Mouse (Mus musculus) neural tube, embryonic 11.5 days (tissue): ENCODE measurements at regions not wholly inside any gene's neighbourhood (a gene's known extent, or its start where the extent isn't known, plus 50 kb on each side); places are given as distances from the start of the nearest gene placed in this dataset.

ENCODE experiments used
- ATAC-seq: fragments of 200-750 bp; cut with Nextera tagmentation; 2 replicates; pipeline ENCODE4 v1.8.0; 2017; ENCODE audit warnings: moderate number of reproducible peaks, mild to moderate bottlenecking, moderate TSS enrichment, moderate library complexity; ENCODE audit not compliant: insufficient read depth, low FRiP score, low TSS enrichment
- DNase-seq: peaks from one replicate; pipeline ENCODE4 v3.0.0-alpha.2; 2015; ENCODE audit warnings: low spot score
- H3K27ac ChIP-seq: fragments of 300-500 bp; sonication (generic); 2 replicates; pipeline ENCODE4 v1.5.1; 2014; ENCODE audit warnings: low read depth, mild to moderate bottlenecking, low read length
- H3K27me3 ChIP-seq: fragments of 300-500 bp; sonication (generic); 2 replicates; pipeline ENCODE4 v1.6.1; 2014; ENCODE audit warnings: mild to moderate bottlenecking, low read length, mixed read lengths; ENCODE audit not compliant: control insufficient read depth, insufficient read depth
- H3K36me3 ChIP-seq: fragments of 300-500 bp; sonication (generic); 2 replicates; pipeline ENCODE4 v1.6.1; 2014; ENCODE audit warnings: mild to moderate bottlenecking, low read length, moderate library complexity, mixed read lengths; ENCODE audit not compliant: control insufficient read depth, insufficient read depth
- H3K4me1 ChIP-seq: fragments of 300-500 bp; sonication (generic); 2 replicates; pipeline ENCODE4 v1.6.1; 2014; ENCODE audit warnings: low read length, mixed read lengths; ENCODE audit not compliant: control insufficient read depth, insufficient read depth
- H3K4me2 ChIP-seq: fragments of 300-500 bp; sonication (generic); 2 replicates; pipeline ENCODE4 v1.6.1; 2014; ENCODE audit warnings: low read depth, mild to moderate bottlenecking, moderate library complexity
- H3K4me3 ChIP-seq: fragments of 300-500 bp; sonication (generic); 2 replicates; pipeline ENCODE4 v1.5.1; 2014; ENCODE audit warnings: low read depth, low read length
- H3K9ac ChIP-seq: fragments of 300-500 bp; sonication (generic); 2 replicates; pipeline ENCODE4 v1.6.1; 2014; ENCODE audit warnings: mild to moderate bottlenecking, low read length
- H3K9me3 ChIP-seq: fragments of 300-500 bp; sonication (generic); 2 replicates; pipeline ENCODE4 v1.6.1; 2016; ENCODE audit warnings: low read length; ENCODE audit not compliant: control insufficient read depth
- WGBS: fragments of 180-500 bp; shearing (Covaris S2); extraction: QIAGEN DNeasy Blood & Tissue Kit; methylation state at CpG from one replicate; pipeline ENCODE4 v1.1.7; 2014; 5-methylcytosine and 5-hydroxymethylcytosine counted together

DNA sequence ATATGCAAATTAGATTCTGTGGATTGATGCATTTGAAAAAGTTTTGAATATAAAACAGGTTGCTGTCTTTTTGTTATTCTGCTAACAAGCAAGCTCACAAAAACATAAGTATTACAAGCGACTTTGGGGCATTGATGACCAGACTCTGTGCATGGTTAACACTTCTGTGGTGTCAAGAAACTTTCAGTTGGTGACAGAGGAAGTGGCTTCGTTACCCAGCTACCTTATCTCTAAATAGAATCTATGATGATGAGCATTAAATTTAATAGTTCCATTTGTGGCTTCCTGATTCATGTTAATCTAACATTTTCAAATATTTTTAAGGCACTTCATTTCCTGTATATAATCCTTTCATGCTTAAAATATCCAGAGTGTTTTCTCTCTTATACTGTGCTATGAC is 100.8 kb downstream of the Tm2d1 start:
- Histone ChIP-seq H3K4me2 (no peak overlapping the region), H3K9me3 (no peaks in the 10 kb centered on the region), H3K27me3 (no peaks in the 10 kb centered on the region), H3K4me3 (no peak overlapping the region), H3K36me3 (no peaks in the 10 kb centered on the region), H3K9ac (no peak overlapping the region), H3K4me1 (no peaks in the 10 kb centered on the region), H3K27ac (no peak overlapping the region)
- 75% methylated on average over 2 of the region's 2 CpGs for WGBS
- no peak for ATAC-seq
- DNase-seq = no peak

DNA sequence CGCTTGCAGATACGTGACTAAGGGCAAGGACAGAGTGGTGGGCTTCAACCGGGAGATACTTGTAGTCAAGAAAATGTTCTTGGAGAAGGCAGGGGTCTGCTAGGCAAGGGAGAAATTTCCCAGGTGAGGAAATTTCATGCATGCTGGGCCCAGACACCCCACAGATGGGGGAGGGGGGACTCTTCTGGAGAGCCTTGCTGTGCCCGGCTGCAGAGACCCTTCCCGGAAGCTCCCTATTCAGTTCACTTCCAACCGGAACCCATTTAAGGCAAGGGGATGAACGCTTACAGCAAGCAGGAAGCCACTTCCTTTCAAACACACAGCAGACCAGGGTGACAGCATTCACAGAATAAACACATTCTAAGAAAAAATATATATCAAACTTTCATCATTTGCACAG is 124.8 kb downstream of the Tm2d1 start:
- H3K4me3 ChIP-seq = no peak overlapping the region
- DNase-seq = no peak
- no peaks in the 10 kb centered on the region for H3K9me3 ChIP-seq
- H3K27ac ChIP-seq = no peak overlapping the region
- H3K4me1 ChIP-seq = no peaks in the 10 kb centered on the region
- no peak overlapping the region for H3K9ac ChIP-seq
- H3K4me2 ChIP-seq = no peak overlapping the region
- WGBS = 89% methylated on average over 7 of the region's 7 CpGs
- ATAC-seq = no peak
- H3K27me3 ChIP-seq = no peaks in the 10 kb centered on the region
- H3K36me3 ChIP-seq = no peaks in the 10 kb centered on the region

- DNase-seq (no peak), ATAC-seq (no peak)
- H3K27me3 ChIP-seq = no peaks in the 10 kb centered on the region
- no peaks in the 10 kb centered on the region for H3K4me1 ChIP-seq
- no peak overlapping the region for H3K4me2 ChIP-seq
- WGBS = 93% methylated on average over 9 of the region's 9 CpGs
- no peak overlapping the region for H3K4me3 ChIP-seq
- H3K9me3 ChIP-seq = no peaks in the 10 kb centered on the region
- H3K9ac ChIP-seq = no peak overlapping the region
- no peaks in the 10 kb centered on the region for H3K36me3 ChIP-seq
- H3K27ac ChIP-seq = no peak overlapping the region
Observed at GRCm38 (mm10) chr4:98257711-98258110, 125.4 kb downstream of the Tm2d1 start.

DNA sequence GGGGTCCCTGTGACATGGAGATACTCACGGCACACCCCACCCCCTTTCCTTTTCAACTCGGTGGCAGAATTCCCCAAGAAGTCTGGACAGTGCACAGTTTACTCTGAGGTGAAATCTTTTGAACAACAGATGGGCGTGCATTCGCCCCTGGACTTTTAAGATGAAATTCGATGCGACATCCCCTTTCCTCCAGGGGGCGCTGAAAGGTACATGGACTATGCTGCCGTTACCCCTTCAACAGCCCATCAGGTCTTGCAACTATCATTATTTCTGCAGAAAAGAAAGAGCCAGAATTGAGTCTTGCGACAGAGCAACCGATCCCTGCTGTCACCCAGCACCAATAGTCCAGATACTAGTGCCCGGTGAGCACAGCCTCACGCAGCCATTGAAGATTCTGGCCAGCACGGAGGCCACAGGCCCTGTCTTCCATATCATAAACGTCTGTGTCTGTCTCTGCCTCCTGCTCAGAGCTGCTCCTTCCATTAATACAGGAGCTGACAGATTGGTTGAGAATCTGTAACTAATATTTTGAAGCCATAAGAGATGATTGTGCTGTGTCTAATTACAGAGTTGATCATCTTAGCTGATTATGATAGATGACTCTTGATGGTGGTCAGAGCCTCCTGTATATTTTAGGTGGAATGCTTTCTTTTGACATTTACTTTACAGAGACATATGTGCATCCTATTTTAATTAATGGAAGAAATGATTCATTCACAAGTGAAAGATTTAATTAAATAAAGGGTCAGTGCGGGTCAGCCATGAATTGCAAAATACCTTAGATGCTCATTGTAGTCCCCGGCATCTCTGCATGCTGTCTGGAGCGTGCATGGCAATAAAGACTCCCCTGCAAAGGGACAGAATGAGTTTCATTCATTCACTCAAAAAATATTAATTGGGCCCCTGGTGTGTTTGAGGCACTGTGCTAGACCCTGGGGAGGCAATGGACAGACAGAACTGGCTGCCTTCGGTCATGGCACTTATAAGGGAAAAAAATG is 128.0 kb downstream of the Tm2d1 start:
- no peak overlapping the region for H3K4me3 ChIP-seq
- DNase-seq (peak; percentile 65), ATAC-seq (peak; percentile 52; the same call in 1 of the 2 replicates)
- H3K9ac ChIP-seq = no peak overlapping the region
- no peaks in the 10 kb centered on the region for H3K27me3 ChIP-seq
- H3K4me2 ChIP-seq = no peak overlapping the region
- H3K36me3 ChIP-seq = no peaks in the 10 kb centered on the region
- no peaks in the 10 kb centered on the region for H3K9me3 ChIP-seq
- 52% methylated on average over 18 of the region's 18 CpGs for WGBS
- H3K4me1 ChIP-seq = no peaks in the 10 kb centered on the region
- H3K27ac ChIP-seq = no peak overlapping the region

- peak overlapping the region; percentile 31 for H3K4me2 ChIP-seq
- ATAC-seq (peak; percentile 71), DNase-seq (peak; percentile 78)
- no peaks in the 10 kb centered on the region for H3K9me3 ChIP-seq
- no peak overlapping the region for H3K9ac ChIP-seq
- H3K27me3 ChIP-seq = no peaks in the 10 kb centered on the region
- peaks cover 3% of the 10 kb centered on the region; the same call in 1 of the 2 replicates for H3K4me1 ChIP-seq
- H3K27ac ChIP-seq = peak overlapping the region; percentile 1
- 9% methylated on average over 15 of the region's 16 CpGs for WGBS
- H3K36me3 ChIP-seq = no peaks in the 10 kb centered on the region
- H3K4me3 ChIP-seq = no peak overlapping the region
Observed at GRCm38 (mm10) chr4:98243941-98244929, 138.9 kb downstream of the Tm2d1 start.

DNA sequence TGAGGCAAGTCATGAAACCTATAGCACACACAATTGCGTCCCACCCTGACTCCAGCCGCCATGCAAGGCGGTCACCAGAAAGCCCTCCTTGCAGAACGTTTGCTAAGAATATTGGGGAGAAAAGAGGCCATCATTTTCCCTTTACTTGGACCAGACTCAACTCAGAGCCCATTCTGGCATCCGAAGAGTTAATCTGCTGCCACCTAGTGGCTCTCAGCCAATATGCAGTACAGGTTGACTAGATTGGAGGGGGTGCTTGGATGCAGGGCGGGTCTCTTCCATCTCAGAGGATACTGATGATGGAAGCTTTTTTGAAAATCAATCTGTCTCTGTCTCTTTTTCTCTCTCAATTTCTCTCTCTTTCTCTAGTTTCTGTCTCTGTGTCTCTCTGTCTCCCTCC is 139.6 kb downstream of the Tm2d1 start:
- no peaks in the 10 kb centered on the region for H3K27me3 ChIP-seq
- H3K4me3 ChIP-seq = no peak overlapping the region
- WGBS = 4% methylated on average over 6 of the region's 6 CpGs
- no peaks in the 10 kb centered on the region for H3K9me3 ChIP-seq
- H3K4me2 ChIP-seq = no peak overlapping the region
- peak; percentile 89 for DNase-seq
- ATAC-seq = peak; percentile 93
- H3K9ac ChIP-seq = no peak overlapping the region
- peaks cover 3% of the 10 kb centered on the region; the same call in 1 of the 2 replicates for H3K4me1 ChIP-seq
- H3K27ac ChIP-seq = no peak overlapping the region
- no peaks in the 10 kb centered on the region for H3K36me3 ChIP-seq

DNA sequence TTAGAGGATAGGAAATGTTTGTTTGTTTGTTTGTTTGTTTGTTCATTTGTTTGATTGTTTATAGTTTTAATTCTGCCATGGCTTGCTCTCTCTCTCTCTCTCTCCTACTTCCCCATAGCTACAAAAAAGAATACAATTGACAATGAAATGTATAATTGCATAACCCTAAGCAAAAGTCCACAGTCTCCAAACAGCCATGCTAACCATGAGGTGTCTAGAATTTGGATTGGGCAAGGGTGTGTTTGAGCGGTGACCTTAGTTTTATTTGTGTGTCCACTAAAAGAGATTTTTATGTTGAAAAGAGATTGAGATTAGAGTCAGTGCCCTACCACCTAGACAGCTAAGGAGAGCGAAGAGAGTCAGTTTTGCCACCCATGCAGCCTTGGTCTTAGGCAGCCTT is 141.2 kb downstream of the Tm2d1 start:
- H3K4me3 ChIP-seq = no peak overlapping the region
- 92% methylated on average over 2 of the region's 2 CpGs for WGBS
- no peaks in the 10 kb centered on the region for H3K36me3 ChIP-seq
- DNase-seq = no peak
- no peak overlapping the region for H3K27ac ChIP-seq
- no peak overlapping the region for H3K9ac ChIP-seq
- no peaks in the 10 kb centered on the region for H3K9me3 ChIP-seq
- H3K4me1 ChIP-seq = peaks cover 3% of the 10 kb centered on the region; the same call in 1 of the 2 replicates
- no peak overlapping the region for H3K4me2 ChIP-seq
- no peaks in the 10 kb centered on the region for H3K27me3 ChIP-seq
- no peak for ATAC-seq

DNA sequence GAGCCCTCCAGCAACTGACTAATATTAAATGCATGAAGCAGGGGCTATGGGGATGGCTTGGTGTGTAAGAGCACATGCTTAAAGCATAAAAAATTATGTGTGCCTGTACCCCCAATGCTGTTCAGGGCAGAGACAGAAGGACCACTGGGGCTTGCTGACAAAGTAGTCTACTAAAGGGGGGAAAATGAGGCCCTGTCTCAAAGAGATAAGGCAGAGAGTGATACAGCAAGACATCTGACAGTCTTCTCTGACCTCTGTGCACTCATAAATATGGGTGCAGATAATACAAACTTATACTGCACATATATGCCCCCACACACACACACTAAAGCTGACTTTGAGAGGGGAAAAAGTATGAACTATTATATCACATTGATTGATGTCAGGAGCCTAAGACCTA is 142.8 kb downstream of the Tm2d1 start:
- Histone ChIP-seq H3K4me3 (no peak overlapping the region), H3K4me2 (no peak overlapping the region), H3K4me1 (peaks cover 3% of the 10 kb centered on the region; the same call in 1 of the 2 replicates), H3K9me3 (no peaks in the 10 kb centered on the region), H3K36me3 (no peaks in the 10 kb centered on the region), H3K27ac (no peak overlapping the region), H3K27me3 (no peaks in the 10 kb centered on the region), H3K9ac (no peak overlapping the region)
- ATAC-seq (no peak), DNase-seq (no peak)
